Mouse (Mus musculus): ENCODE results near the gene Irf6.

Gene Irf6

DNA sequence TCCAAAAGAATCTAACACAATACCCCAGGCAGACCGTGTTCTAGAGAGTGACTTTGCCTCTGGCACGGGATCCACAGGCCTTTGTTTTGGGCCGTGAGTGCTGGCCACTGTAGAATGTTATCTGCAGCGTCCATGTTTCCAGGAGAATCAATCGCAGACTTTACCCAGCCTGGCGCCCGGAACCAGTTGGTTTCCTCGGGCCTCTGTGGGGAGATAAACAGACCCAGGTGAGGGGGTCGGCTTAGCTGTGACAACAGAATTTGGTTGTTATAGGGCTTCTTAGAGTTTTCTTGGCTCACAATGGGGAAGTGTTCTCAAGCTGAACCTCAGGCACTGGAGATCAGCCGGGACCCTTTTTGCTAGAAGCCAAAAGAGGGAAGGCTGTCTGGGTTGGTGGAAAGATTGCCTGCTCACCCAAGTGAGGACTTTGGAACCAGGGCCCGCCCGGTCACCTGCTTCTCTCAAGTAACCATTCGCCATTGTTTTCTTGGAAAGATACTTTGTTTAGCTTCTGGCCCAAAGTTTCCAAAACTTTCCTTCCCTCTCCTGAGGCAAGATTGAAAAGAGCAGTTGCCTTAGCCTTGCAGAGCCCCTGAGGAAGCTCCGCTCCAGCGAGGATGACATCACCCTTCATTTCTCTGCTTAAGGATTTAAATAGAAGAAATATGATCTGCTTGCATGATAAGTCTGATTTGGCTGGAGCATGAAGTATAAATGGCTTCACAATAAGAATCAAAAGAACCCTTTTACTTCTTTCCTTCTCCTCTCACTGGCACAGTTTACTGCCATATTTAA lies 3.6 kb downstream of the Irf6 start:
- no peak for DNase-seq (ENCODE audit: low spot score in 2 of 2)

- DNase-seq (ENCODE audit: low spot score in 2 of 2), result no peak
Measured at GRCm38 (mm10) chr1:193157111-193157492, 4.2 kb downstream of the Irf6 start.

GRCm38 (mm10) chr1:193159163-193159562 lies 6.3 kb downstream of the Irf6 start:
- DNase-seq (ENCODE audit: low spot score in 2 of 2), result no peak

- peak in 1 of 2 experiments; percentile 54 for DNase-seq (ENCODE audit: low spot score in 2 of 2)
Measured at GRCm38 (mm10) chr1:193159613-193160012, 6.7 kb downstream of the Irf6 start.

DNA sequence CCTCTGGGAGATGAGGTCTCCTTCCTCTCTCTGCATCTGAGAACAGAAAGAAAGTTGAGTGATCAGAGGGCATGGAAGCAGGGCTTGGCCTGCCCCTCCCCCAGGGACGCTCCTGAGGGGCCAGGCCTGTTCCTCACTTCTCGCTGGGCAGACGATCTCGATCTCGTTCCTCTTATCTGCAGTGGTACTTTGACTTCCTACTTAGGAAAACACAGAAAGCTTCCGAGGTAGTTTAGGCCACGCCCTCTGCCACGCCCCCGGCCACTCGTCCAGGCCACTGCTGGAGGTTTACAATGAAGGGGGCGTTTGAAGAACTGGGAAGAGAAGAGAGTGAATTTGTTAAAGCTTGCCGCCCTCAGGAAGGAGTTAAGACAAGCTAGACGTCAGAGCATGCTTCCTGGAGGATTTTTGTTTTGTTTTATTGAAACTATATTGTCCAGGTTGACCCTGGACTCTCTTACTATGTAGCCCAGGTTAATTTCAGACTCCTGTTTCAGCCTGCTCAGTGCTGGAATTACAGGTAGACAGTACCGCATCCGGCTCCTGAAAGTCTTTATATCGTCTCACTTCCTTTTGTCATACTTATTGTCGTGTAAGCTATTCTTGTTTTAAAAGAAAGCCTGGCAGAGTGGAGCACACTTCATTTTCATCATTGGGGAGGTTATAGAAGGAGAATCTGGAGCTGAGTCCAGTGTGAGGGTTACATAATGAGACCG lies 7.6 kb downstream of the Irf6 start:
- peak in 1 of 2 experiments; percentile 52 for DNase-seq (ENCODE audit: low spot score in 2 of 2)

DNA sequence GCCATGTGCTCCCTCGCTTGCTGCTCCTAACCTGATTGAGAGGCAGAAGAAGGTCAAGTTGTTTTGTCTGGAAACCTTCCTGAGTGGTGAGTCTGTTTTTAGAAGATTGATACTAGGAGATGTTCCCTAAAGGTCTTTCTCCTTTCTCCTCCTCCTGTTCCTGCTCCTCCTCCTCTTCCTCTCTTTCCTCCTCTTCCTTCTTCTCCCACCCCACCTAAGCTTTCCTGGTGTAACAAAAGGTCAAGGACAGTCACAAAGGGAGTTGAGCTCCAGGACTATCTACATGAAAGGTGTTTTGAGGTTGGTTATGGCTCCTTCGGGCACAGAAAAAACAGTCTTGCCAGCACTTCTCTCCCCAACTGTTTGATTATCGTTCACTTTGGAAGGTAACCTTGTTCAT lies 14.8 kb downstream of the Irf6 start, which contains the start of gene A130010J15Rik:
A130010J15Rik (plus strand) TSS at position 301 of the 400 bp plus-strand sequence.
- no peak for DNase-seq (ENCODE audit: low spot score in 2 of 2)

DNA sequence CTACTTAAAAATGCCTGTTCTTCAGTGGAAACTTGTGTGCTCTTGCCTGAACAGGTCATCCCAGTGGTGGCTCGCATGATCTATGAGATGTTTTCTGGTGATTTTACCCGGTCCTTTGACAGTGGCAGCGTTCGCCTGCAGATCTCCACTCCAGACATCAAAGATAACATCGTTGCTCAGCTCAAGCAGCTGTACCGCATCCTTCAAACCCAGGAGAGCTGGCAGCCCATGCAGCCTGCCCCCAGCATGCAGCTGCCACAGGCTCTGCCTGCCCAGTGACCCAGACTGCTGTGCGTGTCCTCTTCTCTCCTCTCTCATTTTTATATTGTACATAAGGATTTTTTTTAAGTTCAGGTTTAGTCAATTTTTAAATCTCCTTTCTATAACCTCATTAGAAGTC lies 16.3 kb downstream of the Irf6 start:
- DNase-seq (ENCODE audit: low spot score in 2 of 2), result peak; percentile 57 to 70

DNA sequence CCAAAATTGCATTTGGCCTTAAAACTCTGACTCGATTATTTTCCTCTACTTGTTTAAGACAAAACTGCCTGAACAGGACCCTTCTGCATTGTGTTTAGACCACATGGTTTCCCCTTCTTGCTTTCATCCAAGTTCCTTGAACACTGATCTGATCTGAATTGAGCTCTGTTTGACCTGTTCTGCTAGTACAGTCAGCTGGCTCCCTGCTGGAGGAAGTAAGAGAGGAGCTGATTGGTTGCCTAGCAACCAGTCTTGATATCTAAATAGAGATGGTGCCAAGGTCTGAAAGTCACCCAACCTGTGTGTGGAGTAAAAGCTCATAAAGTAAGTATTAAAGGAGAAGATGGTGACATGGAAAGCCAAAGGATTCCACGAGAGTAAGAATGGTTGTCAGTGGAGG lies 16.9 kb downstream of the Irf6 start:
- DNase-seq (ENCODE audit: low spot score in 2 of 2), result peak in 1 of 2 experiments; percentile 49

DNA sequence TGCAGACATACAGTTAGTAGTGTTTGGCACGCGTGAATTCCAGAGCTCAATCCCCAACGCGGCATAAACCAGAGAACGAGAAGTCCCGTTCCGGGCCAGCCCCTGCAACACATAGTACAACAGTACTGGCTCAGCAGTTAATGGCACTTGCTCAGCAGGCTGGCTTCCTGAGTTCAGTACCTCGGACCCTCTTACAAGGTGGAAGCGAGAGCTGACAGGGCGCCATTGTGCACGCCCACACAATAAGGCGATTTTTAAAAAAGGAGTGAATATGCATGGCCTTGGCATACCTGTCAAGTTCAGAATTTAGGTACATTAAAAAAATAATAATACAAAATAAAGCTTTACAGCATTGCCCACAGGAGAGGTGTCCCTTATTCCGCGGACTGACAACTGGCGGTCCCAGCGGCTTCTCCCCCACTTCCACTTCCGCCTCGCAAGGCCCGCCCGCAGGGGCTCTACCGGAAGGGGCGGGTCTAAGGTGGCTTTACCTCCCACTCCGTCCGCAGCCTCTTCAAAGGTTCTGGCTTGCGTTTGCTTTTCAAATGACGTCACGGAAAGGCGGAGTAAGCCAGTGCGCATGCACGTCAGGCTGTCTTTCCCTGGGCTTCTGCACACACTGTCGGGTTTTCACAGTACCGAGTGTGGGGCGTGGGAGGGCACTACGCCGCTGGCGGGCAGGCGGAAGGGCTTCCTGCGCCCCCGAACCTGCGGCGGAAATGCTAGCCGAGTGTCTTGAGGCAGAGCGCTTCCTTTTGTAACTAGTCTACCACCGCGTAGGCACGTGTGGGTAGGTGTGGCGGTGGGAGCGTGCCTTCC lies 20.3 kb downstream of the Irf6 start:
- peak; percentile 98 for DNase-seq (ENCODE audit: low spot score in 2 of 2)

DNA sequence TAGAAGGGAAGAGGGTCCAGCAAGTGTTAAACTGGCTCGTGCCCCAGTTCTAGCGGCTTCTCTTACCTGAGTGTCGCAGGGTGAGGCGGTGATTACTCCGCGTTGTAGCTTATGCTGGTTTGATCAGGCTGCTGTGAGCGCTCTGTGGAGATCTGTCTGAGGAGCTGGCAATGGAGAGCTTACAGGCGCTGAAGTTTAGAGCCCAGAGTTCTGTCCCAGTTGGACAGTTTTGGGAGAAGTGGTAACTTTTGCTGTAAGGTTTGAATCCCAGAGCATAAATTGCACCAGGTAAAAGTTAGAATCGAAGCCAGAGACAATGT lies 20.9 kb downstream of the Irf6 start:
- DNase-seq (ENCODE audit: low spot score in 2 of 2), result no peak

DNA sequence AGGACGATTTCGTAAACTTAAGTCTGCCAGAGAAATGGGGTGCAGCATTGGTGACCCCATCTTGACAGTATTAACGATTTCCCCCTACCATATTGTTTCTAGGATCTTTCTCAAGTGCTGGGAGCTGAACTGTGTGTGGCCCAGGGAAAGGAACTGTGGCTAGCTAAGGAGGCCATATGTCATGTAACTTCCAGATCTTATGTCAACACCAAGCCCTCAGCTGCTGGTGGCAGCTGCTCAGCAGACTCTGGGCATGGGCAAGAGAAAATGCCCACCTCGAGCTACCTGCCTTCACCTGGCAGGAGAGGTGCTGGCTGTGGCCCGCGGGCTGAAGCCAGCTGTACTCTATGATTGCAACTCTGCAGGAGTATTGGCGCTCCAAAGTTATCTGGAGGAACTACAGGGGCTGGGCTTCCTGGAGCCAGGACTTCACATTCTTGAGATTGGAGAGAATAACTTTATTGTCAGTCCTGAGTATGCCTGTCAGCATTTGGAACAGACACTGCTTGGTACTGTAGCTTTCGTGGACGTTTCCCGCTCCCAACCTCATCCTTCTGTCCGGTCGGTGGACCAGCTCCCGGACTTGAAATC lies 21.3 kb downstream of the Irf6 start:
- no peak for DNase-seq (ENCODE audit: low spot score in 2 of 2)

DNA sequence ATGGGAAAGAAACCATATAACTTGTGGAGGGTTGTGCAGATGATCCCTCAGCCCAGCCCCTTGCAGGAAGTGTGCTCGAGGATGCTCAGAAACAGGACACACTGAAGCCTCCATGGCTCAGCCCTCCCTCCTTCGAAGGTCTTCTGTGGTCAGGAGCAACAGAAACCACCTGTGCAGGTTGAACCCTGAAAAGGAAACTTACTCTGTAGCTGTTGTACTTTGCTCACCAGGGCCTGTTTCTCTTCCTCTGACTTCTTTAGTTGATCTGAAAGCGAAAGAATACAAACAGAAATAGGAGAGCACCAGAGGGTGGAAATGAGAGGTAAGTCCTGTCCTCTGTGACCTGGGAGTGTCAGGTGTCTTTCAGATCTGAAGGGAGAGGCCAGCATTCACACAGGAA lies 28.2 kb downstream of the Irf6 start:
- DNase-seq (ENCODE audit: low spot score in 2 of 2), result no peak

GRCm38 (mm10) chr1:193188257-193188656 lies 35.3 kb downstream of the Irf6 start:
- no peak for DNase-seq (ENCODE audit: low spot score in 2 of 2)

DNA sequence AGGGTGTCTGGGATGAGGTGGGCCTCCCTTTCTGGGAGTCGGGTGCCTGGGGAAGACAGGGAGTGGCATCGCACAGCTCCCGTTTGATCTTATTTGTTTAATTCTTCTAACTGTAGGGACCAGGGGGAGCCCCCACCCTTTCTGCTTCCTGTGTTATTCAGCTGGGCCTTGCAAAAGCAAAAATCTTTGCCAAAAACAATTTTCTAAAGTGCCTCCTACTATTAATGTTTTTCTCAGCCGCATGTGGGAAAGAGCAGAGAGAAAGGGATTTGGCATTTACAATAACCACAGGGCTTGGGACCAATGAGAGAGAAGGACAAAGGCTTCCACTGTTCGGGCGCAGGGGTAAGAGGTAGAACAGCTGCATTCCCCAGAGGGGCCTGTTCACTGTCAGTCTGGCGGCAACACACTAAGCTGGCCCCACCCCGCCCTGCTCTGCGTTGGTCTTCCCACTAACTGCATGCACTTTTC lies 36.3 kb downstream of the Irf6 start:
- DNase-seq (ENCODE audit: low spot score in 2 of 2), result peak; percentile 50 to 55

DNA sequence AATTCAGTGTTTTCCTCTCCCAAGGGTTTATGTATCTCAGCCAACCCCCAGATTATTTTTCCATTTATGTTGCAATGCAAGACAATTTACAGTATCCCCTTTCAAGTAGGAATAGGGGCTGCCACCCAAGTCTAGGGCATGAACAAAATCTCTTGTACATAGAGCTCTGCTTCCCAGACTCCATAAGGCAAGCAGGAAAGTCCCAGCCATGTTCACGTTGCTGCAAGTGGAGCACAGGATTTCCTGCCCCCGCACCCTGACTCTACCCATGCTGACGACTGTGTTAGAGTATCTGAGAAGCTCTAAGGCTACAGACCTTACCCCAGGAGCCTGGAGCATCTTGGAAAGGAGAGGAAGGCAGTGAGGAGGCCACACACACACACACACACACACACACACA lies 36.9 kb downstream of the Irf6 start:
- no peak for DNase-seq (ENCODE audit: low spot score in 2 of 2)

DNA sequence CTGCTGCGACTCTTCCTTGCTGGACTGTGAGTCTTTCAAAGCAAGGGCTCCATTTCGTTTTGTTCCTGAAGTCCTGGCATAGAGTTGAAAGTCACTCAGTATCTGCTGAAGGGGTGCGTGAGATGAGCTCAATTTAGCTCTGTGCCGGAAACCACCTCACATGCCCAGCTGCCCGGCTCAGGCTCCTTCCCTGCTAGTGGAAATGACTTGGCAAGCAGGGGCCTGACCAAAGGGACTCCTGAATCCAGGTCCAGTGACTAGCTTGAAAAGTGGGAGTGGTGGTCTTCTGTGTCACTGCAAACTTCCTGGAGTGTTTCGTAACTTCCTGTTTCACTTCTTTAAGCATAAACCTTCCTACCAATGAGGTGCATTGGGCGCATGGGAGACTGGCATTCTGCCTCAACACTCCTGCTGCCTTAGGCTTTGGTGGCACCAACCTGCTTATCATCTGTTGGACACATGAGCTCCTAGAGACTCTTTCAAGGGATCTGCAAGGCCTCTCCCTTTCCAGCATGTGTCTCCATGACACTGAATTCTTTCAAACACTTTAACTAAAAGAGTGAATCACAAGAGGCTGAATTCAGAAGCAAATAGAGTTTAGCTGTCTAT lies 38.9 kb downstream of the Irf6 start:
- DNase-seq (ENCODE audit: low spot score in 2 of 2), result no peak

DNA sequence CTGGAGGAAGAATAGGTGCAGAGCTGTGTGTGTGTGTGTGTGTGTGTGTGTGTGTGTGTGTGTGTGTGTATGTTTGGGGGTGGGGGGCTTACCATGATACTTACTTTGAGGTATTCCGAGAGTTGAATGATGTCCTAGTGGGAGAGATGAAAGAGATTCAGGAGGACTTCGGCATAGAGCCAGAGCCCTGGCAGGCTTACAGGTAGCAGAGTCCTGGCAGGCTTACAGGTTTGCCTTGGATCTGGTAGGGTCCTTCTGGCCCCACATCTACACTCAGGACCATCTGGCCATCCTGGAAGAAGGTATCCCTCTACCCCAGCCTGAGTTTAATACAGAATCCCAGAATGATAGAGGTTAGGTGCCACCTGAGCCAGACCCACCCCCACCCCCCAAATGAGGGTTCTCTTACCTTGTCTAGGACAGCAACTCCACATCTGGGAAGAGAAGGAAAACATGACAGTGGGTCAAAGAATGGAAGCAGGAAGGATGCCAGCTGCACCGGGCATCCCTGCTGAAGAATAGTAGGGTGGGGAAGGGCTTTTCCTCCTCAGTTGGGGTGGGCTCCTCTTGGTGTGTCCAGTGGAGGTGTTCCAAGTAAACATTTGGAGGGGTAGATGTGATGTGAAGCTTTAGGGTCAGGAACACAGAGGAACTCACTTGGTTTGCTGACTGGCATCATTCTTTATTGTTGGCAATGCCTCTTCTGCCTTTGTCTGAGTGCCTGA lies 41.7 kb downstream of the Irf6 start:
- no peak for DNase-seq (ENCODE audit: low spot score in 2 of 2)

DNA sequence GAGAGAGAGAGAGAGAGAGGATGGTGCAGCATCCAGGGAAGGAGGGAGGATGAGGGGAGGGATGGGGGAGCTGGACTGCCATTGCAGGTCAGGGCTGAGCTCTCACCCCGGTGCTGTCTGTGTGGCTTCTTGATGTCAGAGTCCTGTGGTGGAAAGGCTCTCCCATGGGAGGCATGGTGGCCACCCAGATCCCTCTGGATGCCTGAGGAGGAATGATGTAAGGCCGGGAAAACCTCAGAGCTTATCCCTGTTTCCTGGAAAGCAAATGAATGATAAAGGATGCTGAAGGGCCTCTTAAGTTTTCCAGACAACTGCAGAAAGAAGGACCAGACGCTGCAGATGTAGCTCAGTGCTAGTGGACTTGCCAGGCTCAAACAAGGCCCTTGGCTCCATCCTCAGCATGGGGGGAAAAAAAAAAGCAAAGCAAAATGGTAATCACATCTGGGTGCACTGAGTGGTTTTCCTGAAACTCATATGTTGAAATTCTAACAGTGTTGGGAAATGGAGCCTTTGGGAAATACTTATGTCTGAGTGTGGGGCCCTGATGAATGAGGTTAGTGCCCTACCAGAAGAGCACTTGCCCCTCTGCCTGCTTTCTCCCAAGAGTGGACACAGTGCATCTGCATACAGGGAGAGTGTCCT lies 42.4 kb downstream of the Irf6 start:
- DNase-seq (ENCODE audit: low spot score in 2 of 2), result no peak

DNA sequence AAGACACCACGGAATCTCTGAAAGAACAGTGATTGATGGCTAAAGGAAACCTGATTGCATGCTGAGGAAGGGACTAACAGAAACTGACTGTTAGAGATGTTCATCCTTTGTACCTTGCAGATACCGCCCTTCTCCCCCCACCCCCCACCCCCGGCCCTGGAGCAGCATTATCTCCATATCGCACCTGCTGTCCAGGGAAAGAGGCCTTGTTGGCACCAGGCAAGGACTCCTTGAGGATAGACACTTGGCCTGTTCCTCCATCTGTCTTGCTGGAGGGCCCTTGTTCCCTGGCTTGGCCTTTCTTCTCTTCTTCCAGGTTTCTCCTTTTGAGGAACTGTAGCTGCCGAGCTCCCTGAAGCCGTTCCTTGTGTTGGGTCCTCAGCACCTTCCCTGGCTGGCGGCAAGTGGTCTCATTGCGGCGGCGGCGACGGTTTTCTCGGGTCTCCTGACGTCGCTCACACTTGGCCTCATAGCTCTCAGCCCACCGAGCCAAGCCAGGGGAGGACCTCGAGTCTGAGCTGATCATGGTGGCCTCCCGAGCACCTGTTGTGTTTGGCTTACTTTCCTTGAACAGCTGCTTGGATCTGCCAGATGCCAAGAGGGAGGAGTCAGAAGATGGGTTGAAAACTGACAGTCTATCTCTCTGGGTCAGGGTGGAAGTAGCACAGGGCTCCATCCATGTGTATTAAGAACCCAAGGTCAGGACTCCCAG lies 44.7 kb downstream of the Irf6 start:
- no peak for DNase-seq (ENCODE audit: low spot score in 2 of 2)

- no peak for DNase-seq (ENCODE audit: low spot score in 2 of 2)
Measured at GRCm38 (mm10) chr1:193198312-193198711, 45.4 kb downstream of the Irf6 start.
